Mouse (Mus musculus): ENCODE measurements at regions not wholly inside any gene's neighbourhood (a gene's known extent, or its start where the extent isn't known, plus 50 kb on each side); places are given as distances from the start of the nearest gene placed in this dataset.

GRCm38 (mm10) chr6:107218309-107218708 is 311.3 kb upstream of the Lrrn1 start:
- TF ChIP-seq ZC3H11A (IDR thresholded peaks at IDR 0.05; ENCODE audit: low read depth, low read length) (no peak), TCF12 (IDR thresholded peaks at IDR 0.05; ENCODE audit: low read depth, low read length) (no peak), SIN3A (IDR thresholded peaks at IDR 0.05; ENCODE audit: low read length) (no peak), CTCF (IDR thresholded peaks at IDR 0.05 in 2 of 3, conservative IDR thresholded peaks at IDR 0.05 in 1 of 3; ENCODE audit: control insufficient read depth in 1 of 3, insufficient read depth in 1 of 3, low read depth in 2 of 3, low read length in 3 of 3, poor library complexity in 1 of 3, severe bottlenecking in 1 of 3) (no peak), MAX (IDR thresholded peaks at IDR 0.05; ENCODE audit: low read length) (no peak), POLR2A (IDR thresholded peaks at IDR 0.05; ENCODE audit: control insufficient read depth in 1 of 2, insufficient read depth in 1 of 2, low read depth in 1 of 2, low read length in 2 of 2, poor library complexity in 1 of 2) (no peak), SMC3 (IDR thresholded peaks at IDR 0.05; ENCODE audit: low read depth, low read length) (no peak), KAT2A (conservative IDR thresholded peaks at IDR 0.05; ENCODE audit: low read depth, low read length) (no peak), NELFE (IDR thresholded peaks at IDR 0.05; ENCODE audit: low read depth, low read length) (no peak), ZKSCAN1 (IDR thresholded peaks at IDR 0.05; ENCODE audit: low read depth, low read length) (no peak), USF1 (IDR thresholded peaks at IDR 0.05; ENCODE audit: low read depth, low read length) (no peak), ETS1 (IDR thresholded peaks at IDR 0.05; ENCODE audit: low read depth, low read length) (no peak), ZMIZ1 (IDR thresholded peaks at IDR 0.05; ENCODE audit: low read depth, low read length) (no peak)

Measured in MEL (cell line).